In the genomic region with DNA sequence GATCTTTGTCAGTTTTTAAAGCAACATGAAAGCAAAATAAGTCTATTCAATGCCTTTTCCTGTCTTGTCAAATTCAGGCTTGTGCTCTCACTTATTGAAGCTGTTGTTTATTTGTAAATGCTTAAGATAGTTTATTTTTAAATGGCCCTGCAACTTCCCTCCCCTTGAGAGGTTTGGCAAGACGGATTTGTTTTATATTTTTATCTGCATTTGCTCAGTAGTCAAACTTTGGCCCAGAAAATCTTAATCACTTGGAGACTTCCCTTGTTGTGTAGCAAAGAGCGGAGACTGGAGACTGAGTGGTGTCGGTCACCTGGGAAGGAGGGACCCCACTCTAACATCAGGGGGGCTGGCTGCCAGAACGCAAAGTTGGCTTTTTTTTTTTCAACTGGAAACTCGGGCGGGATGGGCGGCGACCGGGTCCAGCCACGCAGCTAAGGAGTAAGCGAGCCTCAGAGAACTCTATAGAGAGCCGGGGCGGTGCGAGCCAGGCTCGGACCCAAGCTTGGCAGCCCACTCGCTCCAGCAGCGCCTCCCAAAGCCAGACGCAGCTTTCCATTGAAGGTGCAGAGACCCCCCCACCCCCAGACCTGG, we compare ENCODE assay signal across 8 mouse cellular contexts. TPM values are rescaled to one million over a fixed set of nuclear protein-coding genes. Genes with fewer than 3 reads are reported as not detected.
DNase-seq lines count a peak whose midpoint lies in the region; ATAC-seq and TF ChIP-seq lines count a peak whose summit lies in the region.

No protein-coding gene starts in this region.

- H3K36me3 ChIP-seq in kidney, embryonic 15.5 days, result no peaks in the 10 kb centered on the region
- no peaks in the 10 kb centered on the region for H3K36me3 ChIP-seq in hindbrain, postnatal 0 days (ENCODE audit: insufficient read depth, low read length)
- no peaks in the 10 kb centered on the region for H3K36me3 ChIP-seq in midbrain, embryonic 16.5 days (ENCODE audit: control insufficient read depth, insufficient read depth, low read length)

- no peaks in the 10 kb centered on the region for H3K9me3 ChIP-seq in kidney, embryonic 15.5 days (replicated peaks)
- no peaks in the 10 kb centered on the region for H3K9me3 ChIP-seq in hindbrain, postnatal 0 days (ENCODE audit: low read length)
- H3K9me3 ChIP-seq in midbrain, embryonic 16.5 days (replicated peaks; ENCODE audit: control insufficient read depth, low read length, poor library complexity, severe bottlenecking), result no peaks in the 10 kb centered on the region

- H3K27me3 ChIP-seq in kidney, embryonic 15.5 days, result no peaks in the 10 kb centered on the region
- no peaks in the 10 kb centered on the region for H3K27me3 ChIP-seq in hindbrain, postnatal 0 days (ENCODE audit: insufficient read depth, low read length)
- H3K27me3 ChIP-seq in midbrain, embryonic 16.5 days (ENCODE audit: control insufficient read depth, insufficient read depth, low read depth, low read length), result no peaks in the 10 kb centered on the region

- H3K4me2 ChIP-seq in kidney, embryonic 15.5 days, result peak overlapping the region; percentile 69
- peak overlapping the region; percentile 79 for H3K4me2 ChIP-seq in hindbrain, postnatal 0 days (ENCODE audit: low read depth, low read length)
- H3K4me2 ChIP-seq in midbrain, embryonic 16.5 days (ENCODE audit: low read length), result peak overlapping the region; percentile 65

- peak overlapping the region; percentile 100 for H3K27ac ChIP-seq in kidney, embryonic 15.5 days
- H3K27ac ChIP-seq in brown adipose tissue, adult 24 weeks (replicated peaks; ENCODE audit: low read depth, low read length), result peak overlapping the region; percentile 83
- H3K27ac ChIP-seq in hindbrain, postnatal 0 days, result peak overlapping the region; percentile 99
- peak overlapping the region; percentile 98 for H3K27ac ChIP-seq in midbrain, embryonic 16.5 days (ENCODE audit: low read length)

- TF ChIP-seq CTCF in hindbrain, postnatal 0 days (IDR thresholded peaks at IDR 0.05; ENCODE audit: low read depth), result no peak; the same call in 1 of the 2 replicates

- peak overlapping the region; percentile 51 for H3K9ac ChIP-seq in kidney, embryonic 15.5 days
- H3K9ac ChIP-seq in hindbrain, postnatal 0 days (replicated peaks; ENCODE audit: low read length), result peak overlapping the region; percentile 99
- peak overlapping the region; percentile 64 for H3K9ac ChIP-seq in midbrain, embryonic 16.5 days (ENCODE audit: low read depth, low read length)

- H3K4me1 ChIP-seq in kidney, embryonic 15.5 days, result peaks cover 10% of the 10 kb centered on the region
- no peaks in the 10 kb centered on the region for H3K4me1 ChIP-seq in brown adipose tissue, adult 24 weeks (ENCODE audit: control insufficient read depth, insufficient read depth, insufficient read length, low read length)
- peaks cover 8% of the 10 kb centered on the region; the same call in 1 of the 2 replicates for H3K4me1 ChIP-seq in hindbrain, postnatal 0 days (ENCODE audit: insufficient read depth, low read length)
- H3K4me1 ChIP-seq in midbrain, embryonic 16.5 days (ENCODE audit: control insufficient read depth, insufficient read depth, low read length), result peaks cover 18% of the 10 kb centered on the region

- ATAC-seq in kidney, embryonic 15.5 days (replicated peaks; ENCODE audit: low FRiP score), result peak; percentile 91
- no peak; the same call in 1 of the 2 replicates for ATAC-seq in hindbrain, postnatal 0 days
- ATAC-seq in midbrain, embryonic 16.5 days, result peak; percentile 90

- WGBS in kidney, embryonic 15.5 days, result 2% methylated on average over 18 of the region's 18 CpGs
- 2% methylated on average over 18 of the region's 18 CpGs for WGBS in hindbrain, postnatal 0 days
- WGBS in midbrain, embryonic 16.5 days, result under 1% methylated on average over 18 of the region's 18 CpGs

- H3K4me3 ChIP-seq in kidney, embryonic 15.5 days (replicated peaks), result peak overlapping the region; percentile 87
- peak overlapping the region; percentile 67 for H3K4me3 ChIP-seq in brown adipose tissue, adult 24 weeks (ENCODE audit: insufficient read depth, low read depth, low read length)
- H3K4me3 ChIP-seq in hindbrain, postnatal 0 days (ENCODE audit: low read length), result peak overlapping the region; percentile 97
- peak overlapping the region; percentile 98 for H3K4me3 ChIP-seq in midbrain, embryonic 16.5 days (ENCODE audit: low read depth, low read length)

- DNase-seq in kidney, postnatal 4 days, result no peak
- DNase-seq in hindbrain, postnatal 0 days (ENCODE audit: low spot score), result no peak
- no peak for DNase-seq in c-Kit-positive CD71-positive TER-119-positive erythroid progenitor cells, embryonic 14.5 days (ENCODE audit: low spot score)
- DNase-seq in kidney, adult 8-10 months, result no peak
- DNase-seq in left cerebral cortex, adult 8-10 months (ENCODE audit: low spot score in 2 of 2), result no peak

RNA-seq across cellular contexts. Expression of gene Hif1a, which starts 6.0 kb away (rescaled TPM):
- polyA plus RNA-seq in kidney, embryonic 15.5 days (2015; fragmentation: Nextera tagmentation; extraction: Ambion mirVana), result 76.4 and 83.3 TPM in 2 replicates
- 27.5 and 35.0 TPM in 2 replicates for polyA plus RNA-seq in brown adipose tissue, adult 24 weeks (2012; ENCODE audit: insufficient read depth, insufficient read length, missing spikeins)
- 95.3 and 109 TPM in 2 replicates for total RNA-seq in hindbrain, postnatal 0 days (2014; rRNA removed)
- 62.1 and 66.5 TPM in 2 replicates for polyA plus RNA-seq in hindbrain, postnatal 0 days (2015; fragmentation: Nextera tagmentation; extraction: Ambion mirVana)
- polyA plus RNA-seq in midbrain, embryonic 16.5 days (2015; fragmentation: Nextera tagmentation; extraction: Ambion mirVana), result 68.6 and 75.8 TPM in 2 replicates
- 10 to 100 TPM; 57.7 to 66.6 (median 64.3) TPM for total RNA-seq in left cerebral cortex, adult 8-10 months (2022)

RNA-seq across cellular contexts. Expression of gene Gm49321, which starts 30.3 kb away (rescaled TPM):
- polyA plus RNA-seq in kidney, embryonic 15.5 days (2015; fragmentation: Nextera tagmentation; extraction: Ambion mirVana), result 10.5 and 12.3 TPM in 2 replicates
- polyA plus RNA-seq in brown adipose tissue, adult 24 weeks (2012; ENCODE audit: insufficient read depth, insufficient read length, missing spikeins), result 4.1 TPM in 1 of 2 replicates, not detected in the other
- not detected in 2 replicates for total RNA-seq in hindbrain, postnatal 0 days (2014; rRNA removed)
- polyA plus RNA-seq in hindbrain, postnatal 0 days (2015; fragmentation: Nextera tagmentation; extraction: Ambion mirVana), result 12.8 and 14.8 TPM in 2 replicates
- 21.2 and 26.0 TPM in 2 replicates for polyA plus RNA-seq in midbrain, embryonic 16.5 days (2015; fragmentation: Nextera tagmentation; extraction: Ambion mirVana)
- total RNA-seq in left cerebral cortex, adult 8-10 months (2022), result 10 to 100 TPM in 3 of 4 experiments, 1 to 10 TPM in 1; 8.3 to 16.2 (median 13.5) TPM

RNA-seq across cellular contexts. Expression of gene Snapc1, which starts 57.1 kb away (rescaled TPM):
- 19.8 and 20.2 TPM in 2 replicates for polyA plus RNA-seq in kidney, embryonic 15.5 days (2015; fragmentation: Nextera tagmentation; extraction: Ambion mirVana)
- polyA plus RNA-seq in brown adipose tissue, adult 24 weeks (2012; ENCODE audit: insufficient read depth, insufficient read length, missing spikeins), result 7.6 and 11.3 TPM in 2 replicates
- total RNA-seq in hindbrain, postnatal 0 days (2014; rRNA removed), result 11.1 and 12.8 TPM in 2 replicates
- polyA plus RNA-seq in hindbrain, postnatal 0 days (2015; fragmentation: Nextera tagmentation; extraction: Ambion mirVana), result 21.4 and 22.9 TPM in 2 replicates
- polyA plus RNA-seq in midbrain, embryonic 16.5 days (2015; fragmentation: Nextera tagmentation; extraction: Ambion mirVana), result 37.0 and 39.4 TPM in 2 replicates
- total RNA-seq in left cerebral cortex, adult 8-10 months (2022), result 10 to 100 TPM; 37.6 to 46.6 (median 41.7) TPM
